Mouse (Mus musculus) heart, adult 2 months (tissue): ENCODE data around the gene Kdm7a.

ENCODE experiments used
- CTCF ChIP-seq: fragments of 200-600 bp; IDR thresholded peaks from 2 replicates; pipeline ENCODE4 v1.8.1; 2022; ENCODE audit warnings: antibody characterized with exemption, mild to moderate bottlenecking, moderate library complexity
- EP300 ChIP-seq: fragments of 200-500 bp; IDR thresholded peaks from 2 replicates; pipeline ENCODE4 v1.6.1; 2011; ENCODE audit warnings: low read depth, low read length, control low read depth; ENCODE audit not compliant: insufficient read depth
- POLR2A ChIP-seq: fragments of 200-500 bp; IDR thresholded peaks from 2 replicates; pipeline ENCODE4 v1.6.1; 2011; ENCODE audit warnings: mild to moderate bottlenecking, low read depth, low read length, control low read depth; ENCODE audit not compliant: insufficient read depth

DNA sequence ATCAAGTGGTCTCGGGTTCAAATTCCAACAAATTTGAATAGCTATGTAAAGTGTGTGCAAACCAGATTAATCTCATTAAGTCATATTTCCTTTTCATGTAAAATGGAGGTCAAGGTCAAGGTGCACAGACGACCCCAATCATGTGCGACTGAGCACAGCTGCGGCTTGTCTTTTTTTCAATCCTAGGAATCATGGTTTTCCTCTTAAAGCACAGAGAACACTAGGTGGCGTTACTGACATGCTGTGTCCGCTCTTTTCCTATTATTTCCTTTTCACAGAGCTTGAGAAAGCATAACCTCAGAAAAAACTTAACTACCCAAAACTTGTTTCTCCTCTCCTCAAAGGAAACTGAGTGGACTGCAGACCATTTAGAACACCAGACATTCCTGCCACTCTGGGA, 60.5 kb downstream of the Kdm7a start:
- TF ChIP-seq CTCF (peak; percentile 62), POLR2A (no peak), EP300 (no peak)
